Mouse (Mus musculus): Measurements from ENCODE around the gene B4galt7.
"Not testable (repeated sequence)": the region's sequence is repeated elsewhere in the genome, so short reads cannot be mapped to it uniquely, and the experiment has no call there.

Gene B4galt7

DNA sequence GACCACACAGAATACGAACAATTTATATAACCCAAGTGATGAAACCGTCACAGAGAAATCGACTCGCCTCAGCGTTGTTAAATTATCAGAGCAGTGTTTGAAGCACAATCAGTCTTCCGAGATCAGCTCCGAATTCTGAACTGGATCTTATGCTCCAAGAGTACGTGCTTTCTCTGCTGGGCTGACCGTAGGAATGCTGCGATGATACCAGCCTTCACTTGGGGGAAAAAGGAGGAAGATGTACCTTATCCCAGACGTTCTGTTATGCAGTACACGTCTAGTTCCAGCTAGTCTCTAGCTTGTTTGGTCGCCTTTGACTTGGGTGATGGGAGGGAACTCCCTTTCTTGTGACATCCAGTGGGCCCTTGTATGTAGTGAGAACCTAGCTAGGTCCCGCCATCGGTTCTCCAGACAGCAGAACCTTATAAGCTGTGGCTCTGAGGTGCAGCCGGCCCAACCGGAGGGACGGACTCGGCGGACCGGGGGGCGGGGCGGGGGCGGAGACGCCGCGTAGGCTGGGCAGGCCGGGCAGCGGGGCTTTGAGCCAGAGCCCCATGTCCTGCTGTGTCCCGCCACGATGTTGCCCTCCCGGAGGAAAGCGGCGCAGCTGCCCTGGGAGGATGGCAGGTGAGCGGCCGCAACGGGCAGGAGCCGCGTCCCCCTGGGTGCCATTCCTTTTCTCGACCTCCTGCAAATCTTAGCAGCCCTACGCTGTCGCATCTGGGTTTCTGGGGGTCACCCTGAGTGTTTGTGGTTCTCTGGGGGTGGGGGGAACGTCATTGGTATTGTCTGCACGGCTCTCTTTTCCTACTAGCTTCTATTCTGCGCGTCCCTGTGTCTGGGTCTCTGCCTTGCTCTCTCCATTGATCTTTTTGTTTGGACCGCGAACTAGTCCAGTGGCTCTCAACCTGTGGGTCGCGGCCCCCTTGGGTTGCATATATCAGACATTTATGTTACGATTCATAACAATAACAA is at the start of gene B4galt7:
B4galt7 (plus strand) TSS at position 331 of the 975 bp plus-strand sequence.
- DNase-seq (ENCODE audit: low read depth, low spot score), result peak; percentile 80
- H3K36me3 ChIP-seq (ENCODE audit: control insufficient read depth, insufficient read depth, low read length, poor library complexity, severe bottlenecking), result peaks cover 15% of the 10 kb centered on the region
- H3K27me3 ChIP-seq (ENCODE audit: control insufficient read depth, insufficient read depth, low read length, poor library complexity, severe bottlenecking), result no peaks in the 10 kb centered on the region

- no peak for DNase-seq (ENCODE audit: low read depth, low spot score)
- Histone ChIP-seq H3K36me3 (ENCODE audit: control insufficient read depth, insufficient read depth, low read length, poor library complexity, severe bottlenecking) (peaks cover 2% of the 10 kb centered on the region; the same call in 1 of the 2 replicates), H3K27me3 (ENCODE audit: control insufficient read depth, insufficient read depth, low read length, poor library complexity, severe bottlenecking) (no peaks in the 10 kb centered on the region)
Observed at GRCm38 (mm10) chr13:55555921-55556320, 43.8 kb upstream of the B4galt7 start.

DNA sequence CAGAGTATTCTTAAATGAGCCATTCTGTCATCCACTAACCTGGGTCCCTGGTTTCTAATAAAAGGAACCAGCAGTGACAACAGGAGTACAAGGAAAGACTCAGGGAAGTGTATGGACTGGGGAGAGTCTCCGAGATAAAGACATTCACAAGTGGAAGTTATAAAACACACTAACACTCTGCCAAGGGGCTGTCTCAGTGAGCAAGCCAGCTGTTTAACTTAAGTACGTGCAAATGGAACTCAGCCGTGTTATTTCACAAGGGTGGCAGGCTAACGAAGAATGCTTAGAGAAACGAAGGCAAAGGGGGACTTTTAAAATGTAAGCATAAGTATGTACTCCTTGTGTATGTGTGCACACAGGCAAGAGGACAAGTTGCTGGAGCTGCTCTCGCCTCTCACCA is 42.2 kb upstream of the B4galt7 start:
- H3K27me3 ChIP-seq (ENCODE audit: control insufficient read depth, insufficient read depth, low read length, poor library complexity, severe bottlenecking), result no peaks in the 10 kb centered on the region
- no peak for DNase-seq (ENCODE audit: low read depth, low spot score)
- H3K36me3 ChIP-seq (ENCODE audit: control insufficient read depth, insufficient read depth, low read length, poor library complexity, severe bottlenecking), result peaks cover 2% of the 10 kb centered on the region; the same call in 1 of the 2 replicates

DNA sequence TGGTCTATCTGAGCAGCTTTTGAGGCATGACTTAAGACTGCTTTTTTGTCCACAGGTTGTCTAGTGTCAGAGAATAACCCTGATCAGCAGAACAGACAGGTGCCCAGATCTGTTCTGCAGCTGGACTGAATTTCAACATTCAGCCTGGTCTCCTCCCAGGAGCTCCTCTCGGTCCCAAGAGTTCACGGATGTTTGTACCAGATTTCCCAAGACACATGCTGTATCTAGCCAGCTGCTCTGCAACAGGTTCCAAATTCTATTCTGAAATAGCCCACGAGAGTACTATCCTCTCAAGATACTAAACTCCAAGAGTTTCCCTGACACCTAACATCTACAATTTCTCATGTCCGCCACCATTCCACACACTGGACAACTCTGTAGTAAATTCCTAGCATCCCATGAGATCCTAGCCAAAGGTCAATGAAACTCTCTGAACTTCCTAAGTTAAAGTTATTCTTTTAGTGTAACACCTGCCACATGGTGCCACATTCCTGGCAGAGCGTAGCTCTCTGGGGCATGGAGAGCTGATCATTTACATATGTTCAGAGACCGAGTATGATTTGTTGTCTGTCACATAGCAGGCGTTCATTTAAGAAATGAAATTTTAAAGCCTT is 36.3 kb upstream of the B4galt7 start:
- no peaks in the 10 kb centered on the region for H3K36me3 ChIP-seq (ENCODE audit: control insufficient read depth, insufficient read depth, low read length, poor library complexity, severe bottlenecking)
- no peak for DNase-seq (ENCODE audit: low read depth, low spot score)
- no peaks in the 10 kb centered on the region for H3K27me3 ChIP-seq (ENCODE audit: control insufficient read depth, insufficient read depth, low read length, poor library complexity, severe bottlenecking)

DNA sequence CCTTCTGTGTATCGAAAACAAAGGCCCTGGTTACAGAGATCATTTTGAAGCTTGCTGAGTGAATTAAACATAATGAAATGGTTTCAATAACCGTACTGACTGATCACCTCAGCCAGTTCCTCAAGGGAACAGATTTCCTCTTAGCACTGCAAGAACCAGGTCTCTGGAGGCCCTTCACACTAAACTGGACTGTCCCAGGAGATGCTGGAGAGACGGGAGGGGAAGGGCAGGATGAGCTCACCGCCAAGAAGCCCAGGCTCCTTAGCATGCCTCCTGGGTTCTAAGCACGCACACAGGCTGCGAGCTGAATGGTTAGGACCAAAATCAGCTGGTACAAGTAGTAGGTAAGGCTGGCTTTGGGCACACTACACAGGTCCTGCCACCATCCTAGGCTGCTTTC is 32.7 kb upstream of the B4galt7 start:
- no peaks in the 10 kb centered on the region for H3K27me3 ChIP-seq (ENCODE audit: control insufficient read depth, insufficient read depth, low read length, poor library complexity, severe bottlenecking)
- no peaks in the 10 kb centered on the region for H3K36me3 ChIP-seq (ENCODE audit: control insufficient read depth, insufficient read depth, low read length, poor library complexity, severe bottlenecking)
- DNase-seq (ENCODE audit: low read depth, low spot score), result no peak

GRCm38 (mm10) chr13:55567949-55568348 is 31.7 kb upstream of the B4galt7 start:
- DNase-seq (ENCODE audit: low read depth, low spot score), result no peak
- Histone ChIP-seq H3K27me3 (ENCODE audit: control insufficient read depth, insufficient read depth, low read length, poor library complexity, severe bottlenecking) (no peaks in the 10 kb centered on the region), H3K36me3 (ENCODE audit: control insufficient read depth, insufficient read depth, low read length, poor library complexity, severe bottlenecking) (no peaks in the 10 kb centered on the region)

- not testable (repeated sequence) for H3K27me3 ChIP-seq (ENCODE audit: control insufficient read depth, insufficient read depth, low read length, poor library complexity, severe bottlenecking)
Observed at GRCm38 (mm10) chr13:55568524-55568923, 31.2 kb upstream of the B4galt7 start.

DNA sequence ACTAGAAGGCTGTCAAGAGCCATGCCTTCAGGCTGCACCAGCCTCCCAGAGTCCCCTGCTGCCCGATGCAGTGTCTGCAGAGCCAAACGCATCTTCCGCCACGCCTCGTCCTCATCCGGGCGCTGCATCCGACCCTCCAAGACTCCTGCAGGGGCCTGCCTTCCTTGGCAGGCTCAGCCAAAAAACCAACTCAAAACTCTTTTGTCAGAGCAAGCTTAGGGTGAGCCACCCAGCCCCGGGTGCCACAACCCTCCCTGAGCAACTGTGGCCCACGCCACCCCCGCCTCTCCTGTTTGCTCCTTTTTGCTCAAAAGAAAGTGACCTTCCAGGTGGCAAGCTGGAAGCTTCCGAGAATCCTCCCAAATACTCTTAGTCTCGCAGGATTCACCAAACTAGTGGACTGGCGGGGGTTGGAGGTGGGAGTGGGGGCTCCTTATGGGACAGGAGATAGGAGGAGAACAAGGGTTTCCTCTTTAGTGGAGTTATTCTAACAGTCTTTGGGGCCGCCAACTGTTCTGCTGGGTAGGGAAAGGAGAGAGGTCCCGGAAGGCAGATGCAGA is 29.9 kb upstream of the B4galt7 start:
- no peak for DNase-seq (ENCODE audit: low read depth, low spot score)
- Histone ChIP-seq H3K27me3 (ENCODE audit: control insufficient read depth, insufficient read depth, low read length, poor library complexity, severe bottlenecking) (no peaks in the 10 kb centered on the region), H3K36me3 (ENCODE audit: control insufficient read depth, insufficient read depth, low read length, poor library complexity, severe bottlenecking) (no peaks in the 10 kb centered on the region)

More at GRCm38 (mm10) chr13:55568524-55568923, 31.2 kb upstream of the B4galt7 start:
- DNase-seq (ENCODE audit: low read depth, low spot score); H3K36me3 ChIP-seq (ENCODE audit: control insufficient read depth, insufficient read depth, low read length, poor library complexity, severe bottlenecking): not testable (repeated sequence)

DNA sequence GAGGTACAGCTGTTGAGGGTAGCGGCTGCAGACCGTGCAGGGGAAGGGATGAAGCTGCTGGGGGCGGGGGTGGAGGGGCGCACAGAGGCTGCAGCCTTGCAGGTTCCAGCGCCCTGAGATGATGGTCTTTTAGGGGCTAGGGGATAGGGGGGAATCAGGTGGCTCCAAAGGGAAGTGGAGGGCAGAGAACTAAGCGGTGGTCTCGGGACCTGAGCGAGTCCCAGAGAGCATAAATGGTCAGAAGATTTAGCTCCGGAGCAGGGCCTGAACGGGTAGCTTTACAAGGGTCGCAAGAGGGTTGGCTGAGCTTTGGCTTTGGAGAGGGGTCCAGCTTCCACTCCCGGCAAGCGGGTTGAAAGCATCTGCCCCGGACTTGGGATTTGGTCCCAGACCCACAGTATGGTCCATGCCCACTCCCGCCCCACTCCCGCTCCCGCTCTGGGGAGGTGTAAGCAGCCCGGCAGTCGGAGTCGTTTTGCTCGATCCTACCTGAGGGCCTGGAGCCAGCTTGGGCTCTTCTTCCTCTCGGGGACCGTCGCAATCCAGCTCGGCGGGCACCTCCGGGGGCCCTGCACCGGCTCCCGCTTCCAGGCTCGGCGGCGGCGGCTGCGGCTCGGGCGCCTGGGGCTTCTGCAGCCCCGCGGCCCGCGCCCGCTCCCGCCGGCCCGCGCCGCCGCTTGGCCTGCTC is 29.3 kb upstream of the B4galt7 start:
- Histone ChIP-seq H3K36me3 (ENCODE audit: control insufficient read depth, insufficient read depth, low read length, poor library complexity, severe bottlenecking) (no peaks in the 10 kb centered on the region), H3K27me3 (ENCODE audit: control insufficient read depth, insufficient read depth, low read length, poor library complexity, severe bottlenecking) (no peaks in the 10 kb centered on the region)
- peak; percentile 13 for DNase-seq (ENCODE audit: low read depth, low spot score)

- Histone ChIP-seq H3K36me3 (ENCODE audit: control insufficient read depth, insufficient read depth, low read length, poor library complexity, severe bottlenecking) (no peaks in the 10 kb centered on the region), H3K27me3 (ENCODE audit: control insufficient read depth, insufficient read depth, low read length, poor library complexity, severe bottlenecking) (no peaks in the 10 kb centered on the region)
- DNase-seq (ENCODE audit: low read depth, low spot score), result peak; percentile 93
Observed at GRCm38 (mm10) chr13:55571027-55571751, 28.5 kb upstream of the B4galt7 start, which contains the start of gene Fam193b. Gene Fam193b (minus strand): TSS chr13:55571120.

GRCm38 (mm10) chr13:55571977-55572376 is 27.7 kb upstream of the B4galt7 start:
- Histone ChIP-seq H3K27me3 (ENCODE audit: control insufficient read depth, insufficient read depth, low read length, poor library complexity, severe bottlenecking) (no peaks in the 10 kb centered on the region), H3K36me3 (ENCODE audit: control insufficient read depth, insufficient read depth, low read length, poor library complexity, severe bottlenecking) (no peaks in the 10 kb centered on the region)
- no peak for DNase-seq (ENCODE audit: low read depth, low spot score)

- Histone ChIP-seq H3K27me3 (ENCODE audit: control insufficient read depth, insufficient read depth, low read length, poor library complexity, severe bottlenecking) (no peaks in the 10 kb centered on the region), H3K36me3 (ENCODE audit: control insufficient read depth, insufficient read depth, low read length, poor library complexity, severe bottlenecking) (no peaks in the 10 kb centered on the region)
- DNase-seq (ENCODE audit: low read depth, low spot score), result no peak
Observed at GRCm38 (mm10) chr13:55573432-55573831, 26.3 kb upstream of the B4galt7 start, which contains the start of gene Tmed9. Gene Tmed9 (plus strand): TSS chr13:55573732.

DNA sequence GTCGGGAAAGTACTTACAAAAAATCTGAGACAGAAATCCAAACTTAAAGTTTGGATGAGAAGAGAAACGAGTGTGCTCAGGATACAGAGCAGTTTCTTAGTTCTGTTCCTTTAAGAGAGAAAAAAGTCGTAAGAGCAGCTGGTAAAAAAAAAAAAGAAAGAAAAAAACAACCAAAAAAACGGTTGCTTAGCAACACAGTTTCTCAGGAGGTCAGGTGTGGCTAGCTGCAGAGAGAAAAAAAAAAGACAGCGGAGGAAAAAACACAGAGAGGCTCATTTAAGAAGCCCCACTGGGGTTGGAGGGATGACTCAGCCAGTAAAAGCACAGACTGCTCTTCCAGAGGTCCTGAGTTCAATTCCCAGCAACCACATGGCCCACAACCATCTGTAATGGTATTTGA is 25.4 kb upstream of the B4galt7 start:
- Histone ChIP-seq H3K36me3 (ENCODE audit: control insufficient read depth, insufficient read depth, low read length, poor library complexity, severe bottlenecking) (no peaks in the 10 kb centered on the region), H3K27me3 (ENCODE audit: control insufficient read depth, insufficient read depth, low read length, poor library complexity, severe bottlenecking) (no peaks in the 10 kb centered on the region)
- no peak for DNase-seq (ENCODE audit: low read depth, low spot score)

- DNase-seq (ENCODE audit: low read depth, low spot score), result no peak
- Histone ChIP-seq H3K27me3 (ENCODE audit: control insufficient read depth, insufficient read depth, low read length, poor library complexity, severe bottlenecking) (no peaks in the 10 kb centered on the region), H3K36me3 (ENCODE audit: control insufficient read depth, insufficient read depth, low read length, poor library complexity, severe bottlenecking) (no peaks in the 10 kb centered on the region)
Observed at GRCm38 (mm10) chr13:55575932-55576331, 23.8 kb upstream of the B4galt7 start.
